Mouse (Mus musculus): Measurements from ENCODE around the gene Cd207. TPM values are rescaled to one million over a fixed set of nuclear protein-coding genes. Genes with fewer than 3 reads are reported as not detected.

The Cd207 gene
- total and polyA plus RNA-seq, 3 experiments: 0.86 to 1.6 (median 1.1) TPM

DNA sequence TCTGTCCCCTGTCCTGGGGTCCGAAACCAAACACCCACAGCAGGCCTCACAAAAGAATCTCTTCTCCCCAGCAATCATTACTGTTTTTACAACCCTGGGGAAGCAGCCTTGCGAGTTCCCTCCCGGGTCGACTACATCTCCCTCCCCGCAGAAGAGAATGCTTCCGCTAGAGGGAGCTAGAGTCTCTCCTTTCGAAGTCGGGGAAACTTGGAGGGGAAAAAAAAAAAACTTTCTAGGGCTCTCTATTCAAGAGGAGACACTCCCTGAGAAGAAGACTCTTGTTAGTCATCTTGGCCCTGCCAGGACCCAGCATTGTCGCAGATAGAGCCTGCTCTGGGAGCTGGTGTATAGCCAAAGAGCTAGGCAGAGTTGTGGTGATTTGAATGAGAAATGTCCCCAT, 16.2 kb upstream of the Cd207 start:
- Histone ChIP-seq H3K79me2 (replicated peaks; ENCODE audit: control insufficient read depth, insufficient read depth, low read length) (no peaks in the 10 kb centered on the region), H3K4me3 (no peak overlapping the region), H3K4me1 (ENCODE audit: control insufficient read depth, insufficient read depth, low read length) (no peaks in the 10 kb centered on the region), H3K36me3 (ENCODE audit: control insufficient read depth, insufficient read depth, low read length) (no peaks in the 10 kb centered on the region), H3K27me3 (ENCODE audit: control insufficient read depth, insufficient read depth, low read length) (peaks cover 20% of the 10 kb centered on the region), H3K27ac (no peak overlapping the region), H3K9ac (ENCODE audit: low read depth, low read length) (no peak overlapping the region)
- intact Hi-C loops (cut with DNase I): loop anchor here (1.0 kb wide), 2 partner anchors 37 to 56 kb away; no protein-coding TSS in a partner anchor
- TF ChIP-seq CTCF (IDR thresholded peaks at IDR 0.05) (peak; percentile 89), EP300 (IDR thresholded peaks at IDR 0.05; ENCODE audit: insufficient read depth, low read depth, low read length) (no peak)
- DNase-seq: no peak
- under 1% methylated on average over 9 of the region's 9 CpGs for WGBS

DNA sequence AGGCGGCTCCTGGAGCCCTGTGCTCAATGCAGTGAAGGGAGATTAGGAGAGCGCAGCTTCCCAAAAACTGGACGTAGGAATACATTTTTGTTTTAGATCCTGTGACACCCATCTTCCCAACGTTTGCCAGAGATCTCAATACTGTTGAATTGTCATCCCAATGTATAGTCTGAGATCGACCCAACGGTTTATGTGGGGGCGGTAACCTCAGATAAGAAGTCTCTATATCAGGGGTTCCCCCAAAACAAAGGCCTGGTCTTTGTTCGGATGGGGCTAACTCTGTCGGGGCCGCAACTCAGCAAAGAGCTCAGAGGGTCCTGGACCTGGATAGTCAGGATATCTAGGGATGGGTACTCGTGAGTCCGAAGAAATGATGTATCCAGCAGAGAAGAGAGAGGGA, 15.3 kb upstream of the Cd207 start:
- intact Hi-C loops (cut with DNase I): loop anchor here (1.0 kb wide), 1 partner anchor 57 kb away; no protein-coding TSS in a partner anchor
- 2% methylated on average over 12 of the region's 12 CpGs for WGBS
- no peak overlapping the region for H3K27ac ChIP-seq
- no peak overlapping the region for H3K9ac ChIP-seq (ENCODE audit: low read depth, low read length)
- H3K79me2 ChIP-seq (replicated peaks; ENCODE audit: control insufficient read depth, insufficient read depth, low read length): no peaks in the 10 kb centered on the region
- no peaks in the 10 kb centered on the region for H3K36me3 ChIP-seq (ENCODE audit: control insufficient read depth, insufficient read depth, low read length)
- no peak overlapping the region for H3K4me3 ChIP-seq
- H3K4me1 ChIP-seq (ENCODE audit: control insufficient read depth, insufficient read depth, low read length): no peaks in the 10 kb centered on the region
- DNase-seq: no peak
- TF ChIP-seq POLR2A (IDR thresholded peaks at IDR 0.05; ENCODE audit: insufficient read depth, low read depth, low read length) (no peak), EP300 (IDR thresholded peaks at IDR 0.05; ENCODE audit: insufficient read depth, low read depth, low read length) (no peak), CTCF (IDR thresholded peaks at IDR 0.05) (no peak)
- H3K27me3 ChIP-seq (ENCODE audit: control insufficient read depth, insufficient read depth, low read length): peaks cover 16% of the 10 kb centered on the region

DNA sequence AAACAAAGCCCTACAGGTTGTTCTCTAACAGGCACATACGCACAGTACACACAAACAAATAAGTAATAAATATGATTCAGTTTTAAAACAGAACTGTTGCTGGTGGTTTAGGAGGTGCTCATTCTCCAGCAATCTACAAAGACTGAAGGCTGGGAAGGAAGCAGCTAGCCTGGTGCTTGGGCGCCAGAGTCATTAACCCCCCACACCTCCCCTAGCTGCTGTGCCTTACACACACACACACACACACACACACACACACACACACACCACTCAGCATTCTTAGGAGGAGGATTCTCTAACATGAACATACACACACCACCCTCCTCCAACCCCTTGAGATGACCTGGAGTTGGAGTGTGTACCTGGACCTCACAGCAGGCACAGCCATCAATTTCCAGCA, 13.3 kb upstream of the Cd207 start:
- 50% methylated on average over 2 of the region's 2 CpGs for WGBS
- H3K79me2 ChIP-seq (replicated peaks; ENCODE audit: control insufficient read depth, insufficient read depth, low read length): no peaks in the 10 kb centered on the region
- H3K27me3 ChIP-seq (ENCODE audit: control insufficient read depth, insufficient read depth, low read length): peaks cover 10% of the 10 kb centered on the region; the same call in 1 of the 2 replicates
- no peak for DNase-seq
- no peak overlapping the region for H3K9ac ChIP-seq (ENCODE audit: low read depth, low read length)
- H3K36me3 ChIP-seq (ENCODE audit: control insufficient read depth, insufficient read depth, low read length): no peaks in the 10 kb centered on the region
- no peak overlapping the region for H3K4me3 ChIP-seq
- intact Hi-C loops (cut with DNase I): no loop called here
- H3K4me1 ChIP-seq (ENCODE audit: control insufficient read depth, insufficient read depth, low read length): no peaks in the 10 kb centered on the region
- no peak overlapping the region for H3K27ac ChIP-seq
- TF ChIP-seq CTCF (IDR thresholded peaks at IDR 0.05): no peak
- no peak for TF ChIP-seq POLR2A (IDR thresholded peaks at IDR 0.05; ENCODE audit: insufficient read depth, low read depth, low read length)
- TF ChIP-seq EP300 (IDR thresholded peaks at IDR 0.05; ENCODE audit: insufficient read depth, low read depth, low read length): no peak

DNA sequence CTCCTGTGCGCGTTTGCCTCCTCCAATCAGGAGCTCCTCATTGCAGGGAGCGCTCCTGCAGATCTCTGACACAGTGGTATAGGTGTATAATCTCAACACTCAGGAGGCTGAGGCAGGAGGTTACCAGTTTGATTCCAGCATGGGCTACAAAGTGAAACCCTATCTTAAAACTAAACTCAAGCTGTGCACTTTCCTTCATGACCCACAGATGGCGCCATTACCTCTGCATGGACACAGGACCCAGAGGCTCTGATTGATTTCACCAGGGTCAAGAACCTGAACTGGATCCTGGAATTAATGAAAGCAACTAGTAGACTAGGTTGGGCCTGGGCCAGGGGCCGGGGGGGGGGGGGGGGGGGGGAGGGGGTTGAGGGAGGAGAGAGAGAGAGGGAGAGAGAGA, 12.6 kb upstream of the Cd207 start:
- intact Hi-C loops (cut with DNase I): no loop called here
- Histone ChIP-seq H3K27me3 (ENCODE audit: control insufficient read depth, insufficient read depth, low read length) (peaks cover 10% of the 10 kb centered on the region; the same call in 1 of the 2 replicates), H3K36me3 (ENCODE audit: control insufficient read depth, insufficient read depth, low read length) (no peaks in the 10 kb centered on the region), H3K4me3 (no peak overlapping the region), H3K9ac (ENCODE audit: low read depth, low read length) (no peak overlapping the region), H3K27ac (no peak overlapping the region), H3K79me2 (replicated peaks; ENCODE audit: control insufficient read depth, insufficient read depth, low read length) (no peaks in the 10 kb centered on the region), H3K4me1 (ENCODE audit: control insufficient read depth, insufficient read depth, low read length) (no peaks in the 10 kb centered on the region)
- TF ChIP-seq EP300 (IDR thresholded peaks at IDR 0.05; ENCODE audit: insufficient read depth, low read depth, low read length): no peak
- TF ChIP-seq CTCF (IDR thresholded peaks at IDR 0.05): peak; percentile 79
- 27% methylated on average over 4 of the region's 5 CpGs for WGBS
- peak in 1 of 2 experiments; percentile 39 for DNase-seq

DNA sequence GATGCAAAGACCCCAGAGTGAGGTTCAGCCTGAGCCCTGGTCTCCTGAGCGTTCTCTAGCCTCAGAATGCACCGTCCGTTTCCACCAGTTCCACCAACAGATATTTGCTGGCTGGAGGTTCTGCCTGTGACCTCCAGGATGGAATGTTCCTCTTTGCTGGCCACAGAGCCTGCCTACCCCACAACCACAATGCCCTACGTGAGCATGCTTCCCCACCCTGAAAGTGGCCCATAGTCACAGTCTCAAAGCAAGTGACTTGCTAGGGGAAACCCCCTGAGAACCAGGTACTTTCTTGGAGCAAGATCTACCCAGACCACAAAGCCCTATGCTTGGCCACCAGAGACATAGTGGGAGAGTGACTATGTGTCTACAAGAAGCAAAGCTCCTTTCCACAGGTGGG, 11.7 kb upstream of the Cd207 start:
- H3K27me3 ChIP-seq (ENCODE audit: control insufficient read depth, insufficient read depth, low read length): peaks cover 10% of the 10 kb centered on the region; the same call in 1 of the 2 replicates
- intact Hi-C loops (cut with DNase I): no loop called here
- H3K36me3 ChIP-seq (ENCODE audit: control insufficient read depth, insufficient read depth, low read length): no peaks in the 10 kb centered on the region
- no peak overlapping the region for H3K27ac ChIP-seq
- no peak for TF ChIP-seq EP300 (IDR thresholded peaks at IDR 0.05; ENCODE audit: insufficient read depth, low read depth, low read length)
- no peak for TF ChIP-seq POLR2A (IDR thresholded peaks at IDR 0.05; ENCODE audit: insufficient read depth, low read depth, low read length)
- 73% methylated on average over 4 of the region's 4 CpGs for WGBS
- H3K79me2 ChIP-seq (replicated peaks; ENCODE audit: control insufficient read depth, insufficient read depth, low read length): no peaks in the 10 kb centered on the region
- H3K9ac ChIP-seq (ENCODE audit: low read depth, low read length): no peak overlapping the region
- no peaks in the 10 kb centered on the region for H3K4me1 ChIP-seq (ENCODE audit: control insufficient read depth, insufficient read depth, low read length)
- no peak overlapping the region for H3K4me3 ChIP-seq
- DNase-seq: no peak

DNA sequence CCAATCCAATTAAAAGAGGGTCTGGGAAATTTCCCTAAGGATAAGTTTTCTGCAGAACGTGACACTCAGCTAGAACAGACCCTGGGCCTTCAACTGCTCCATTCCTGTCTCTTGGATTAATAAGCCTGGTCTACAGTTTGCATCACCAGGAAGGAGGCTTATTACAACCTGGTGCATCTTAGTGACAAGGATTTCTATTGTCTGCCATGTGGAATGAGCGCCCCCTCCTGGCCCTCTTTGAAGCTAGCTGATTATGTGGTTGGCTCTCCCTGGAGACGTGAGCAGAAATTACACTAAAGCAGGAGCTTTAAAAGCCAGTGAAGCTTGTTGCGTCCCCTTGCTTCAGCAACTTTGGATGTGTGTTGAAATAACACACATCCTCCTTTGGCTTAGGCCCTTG, 4.3 kb downstream of the Cd207 start:
- intact Hi-C loops (cut with DNase I): loop anchor here (1.0 to 10.0 kb wide), 3 partner anchors 90 to 456 kb away; partner anchors contain the start of gene Slc4a5
- 9% methylated on average over 4 of the region's 4 CpGs for WGBS
- Histone ChIP-seq H3K4me3 (no peak overlapping the region), H3K36me3 (ENCODE audit: control insufficient read depth, insufficient read depth, low read length) (no peaks in the 10 kb centered on the region), H3K27me3 (ENCODE audit: control insufficient read depth, insufficient read depth, low read length) (no peaks in the 10 kb centered on the region), H3K9ac (ENCODE audit: low read depth, low read length) (no peak overlapping the region), H3K4me1 (ENCODE audit: control insufficient read depth, insufficient read depth, low read length) (no peaks in the 10 kb centered on the region), H3K27ac (no peak overlapping the region), H3K79me2 (replicated peaks; ENCODE audit: control insufficient read depth, insufficient read depth, low read length) (no peaks in the 10 kb centered on the region)
- DNase-seq: peak; percentile 36 to 67
- TF ChIP-seq CTCF (IDR thresholded peaks at IDR 0.05) (peak; percentile 83), POLR2A (IDR thresholded peaks at IDR 0.05; ENCODE audit: insufficient read depth, low read depth, low read length) (no peak), EP300 (IDR thresholded peaks at IDR 0.05; ENCODE audit: insufficient read depth, low read depth, low read length) (0 out of 2 replicates have a peak, but pooled peaks have one; percentile 52)

All from heart, adult 2 months (tissue).